Mouse (Mus musculus) Patski (cell line): ENCODE data around the gene Nit1. TPM values are rescaled to one million over a fixed set of nuclear protein-coding genes. Genes with fewer than 3 reads are reported as not detected.
A peak's percentile ranks its signal among the peaks of the same experiment; 100 is the strongest.

Source experiments
- ATAC-seq: fragments of 100-300 bp; one replicate; pipeline ENCODE4 v1.8.0; 2021
- CTCF ChIA-PET: fragments of 350-600 bp; sonication (Branson Sonifier 250); formaldehyde crosslinking; loops from one replicate; lab custom pipeline; 2022; ENCODE audit warnings: inconsistent platforms; lab: Charles Lee
- POLR2A ChIA-PET: fragments of 350-600 bp; sonication (Branson Sonifier 250); formaldehyde crosslinking; loops from one replicate; lab custom pipeline; 2022; ENCODE audit warnings: antibody characterized with exemption, inconsistent platforms; lab: Charles Lee
- DNase-seq: peaks from one replicate; pipeline ENCODE4 v3.0.0-alpha.2; 2011; ENCODE audit warnings: low read depth, low spot score
- H3K27me3 ChIP-seq: fragments of 371-371 bp; one replicate; pipeline ENCODE4 v1.5.1; 2021
- CTCF ChIP-seq: fragments of 100-300 bp; IDR thresholded peaks from one replicate; pipeline ENCODE4 v1.5.1; 2021
- in situ Hi-C: fragments of 300-500 bp; cut with MboI; formaldehyde crosslinking; loops from 3 replicates; pipeline ENCODE4 v1.11.1; 2018; ENCODE audit warnings: low pct_unique_long_range_greater_than_20kb, mixed read lengths
- polyA plus RNA-seq: library from polyadenylated mRNA; unstranded; gene quantifications from one replicate; pipeline ENCODE4 v1.2.3, GENCODE M21; 2021

Nit1 gene
- polyA plus RNA-seq, 1 experiment from 2014 or later: 74.1 TPM

- POLR2A ChIA-PET: no interaction called here
- H3K27me3 ChIP-seq: peaks cover 4% of the 10 kb centered on the region
- CTCF ChIA-PET: interaction anchor here (0.9 kb wide), 1 partner anchor 35 kb away, joined by 3 read pairs; the partner anchor contains the start of gene Usf1
- ATAC-seq (peak; percentile 58), DNase-seq (no peak)
- no peak for TF ChIP-seq CTCF
- in situ Hi-C loops: no loop called here
These were observed 30.2 kb upstream of the Nit1 start for GRCm38 (mm10) chr1:171375646-171376097.

- no peaks in the 10 kb centered on the region for H3K27me3 ChIP-seq
- in situ Hi-C loops: no loop called here
- ChIA-PET CTCF (no interaction called here), POLR2A (no interaction called here)
- DNase-seq: no peak
- no peak for ATAC-seq
- TF ChIP-seq CTCF: no peak
These were observed 28.5 kb upstream of the Nit1 start for GRCm38 (mm10) chr1:171373946-171374345.

- ATAC-seq (no peak), DNase-seq (no peak)
- in situ Hi-C loops: no loop called here
- no peak for TF ChIP-seq CTCF
- ChIA-PET CTCF (interaction anchor here (0.5 to 0.6 kb wide), 2 partner anchors 106 to 107 kb away, joined by 3 to 4 read pairs; no protein-coding TSS in a partner anchor), POLR2A (interaction anchor here (1.0 kb wide), 1 partner anchor 25 kb away, joined by 3 read pairs; no protein-coding TSS in a partner anchor)
- no peaks in the 10 kb centered on the region for H3K27me3 ChIP-seq
These were observed 27.4 kb upstream of the Nit1 start for GRCm38 (mm10) chr1:171372880-171373279.

- ATAC-seq (no peak), DNase-seq (no peak)
- POLR2A ChIA-PET: no interaction called here
- CTCF ChIA-PET: interaction anchor here (1.4 to 1.8 kb wide), 3 partner anchors 10 to 109 kb away, joined by 3 read pairs; no protein-coding TSS in a partner anchor
- in situ Hi-C loops: no loop called here
- H3K27me3 ChIP-seq: no peaks in the 10 kb centered on the region
- no peak for TF ChIP-seq CTCF
These were observed 24.6 kb upstream of the Nit1 start, which contains the start of gene Nectin4 for GRCm38 (mm10) chr1:171369845-171370556. Gene Nectin4 (plus strand): TSS chr1:171370099.

GRCm38 (mm10) chr1:171365934-171366333 is 20.5 kb upstream of the Nit1 start:
- in situ Hi-C loops: no loop called here
- ChIA-PET POLR2A (no interaction called here), CTCF (interaction anchor here (0.9 to 1.8 kb wide), 4 partner anchors 14 to 136 kb away, joined by 4 to 6 read pairs (median 4); no protein-coding TSS in a partner anchor)
- no peak for TF ChIP-seq CTCF
- DNase-seq (no peak), ATAC-seq (no peak)
- no peaks in the 10 kb centered on the region for H3K27me3 ChIP-seq

- POLR2A ChIA-PET: interaction anchor here (0.6 kb wide), 1 partner anchor 227 kb away, joined by 3 read pairs; no protein-coding TSS in a partner anchor
- in situ Hi-C loops: loop anchor here (5.0 kb wide), 1 partner anchor 116 kb away; no protein-coding TSS in a partner anchor
- ATAC-seq (peak; percentile 80), DNase-seq (no peak)
- no peaks in the 10 kb centered on the region for H3K27me3 ChIP-seq
- CTCF ChIA-PET: interaction anchor here (0.5 to 2.9 kb wide), 6 partner anchors 13 to 236 kb away, joined by 3 to 11 read pairs (median 3); no protein-coding TSS in a partner anchor
- peak; percentile 93 for TF ChIP-seq CTCF
These were observed 16.0 kb upstream of the Nit1 start for GRCm38 (mm10) chr1:171361106-171362103.

GRCm38 (mm10) chr1:171360656-171361055 is 15.2 kb upstream of the Nit1 start, which contains the start of gene Klhdc9:
Gene Klhdc9 (minus strand): TSS chr1:171360798.
- no peak for TF ChIP-seq CTCF
- DNase-seq (no peak), ATAC-seq (no peak)
- POLR2A ChIA-PET: no interaction called here
- H3K27me3 ChIP-seq: no peaks in the 10 kb centered on the region
- CTCF ChIA-PET: interaction anchor here (1.0 to 3.9 kb wide), 4 partner anchors 12 to 118 kb away, joined by 3 to 25 read pairs (median 3); no protein-coding TSS in a partner anchor
- in situ Hi-C loops: loop anchor here (5.0 kb wide), 1 partner anchor 117 kb away; no protein-coding TSS in a partner anchor

GRCm38 (mm10) chr1:171360253-171360652 is 14.8 kb upstream of the Nit1 start:
- no peak for DNase-seq

GRCm38 (mm10) chr1:171358421-171358820 is 13.0 kb upstream of the Nit1 start:
- in situ Hi-C loops: loop anchor here (5.0 to 10.0 kb wide), 2 partner anchors 36 to 244 kb away; partner anchors contain the start of gene Cfap126
- TF ChIP-seq CTCF: peak; percentile 82
- ATAC-seq (no peak), DNase-seq (no peak)
- POLR2A ChIA-PET: interaction anchor here (0.7 to 1.2 kb wide), 2 partner anchors 9 to 37 kb away, joined by 3 to 6 read pairs; no protein-coding TSS in a partner anchor
- H3K27me3 ChIP-seq: no peaks in the 10 kb centered on the region
- CTCF ChIA-PET: interaction anchor here (0.8 to 6.0 kb wide), 22 partner anchors 10 to 121 kb away, joined by 3 to 37 read pairs (median 4); partner anchors contain the start of genes Arhgap30, B4galt3, Dedd and Nit1

More at GRCm38 (mm10) chr1:171360253-171360652, 14.8 kb upstream of the Nit1 start:
- in situ Hi-C loops: loop anchor here (5.0 kb wide), 1 partner anchor 117 kb away; no protein-coding TSS in a partner anchor
- no peak for ATAC-seq
- CTCF ChIA-PET: interaction anchor here (1.0 to 6.0 kb wide), 6 partner anchors 11 to 141 kb away, joined by 3 to 37 read pairs (median 3); no protein-coding TSS in a partner anchor
- no peak for TF ChIP-seq CTCF
- POLR2A ChIA-PET: no interaction called here
- no peaks in the 10 kb centered on the region for H3K27me3 ChIP-seq
